Mouse (Mus musculus) spleen, postnatal 14 days (tissue): ENCODE results near the gene Lmtk3.
A peak's percentile ranks its signal among the peaks of the same experiment; 100 is the strongest.

ENCODE experiments used
- DNase-seq, 2 experiments: peaks; one replicate each; pipeline ENCODE4 v3.0.0; 2021 to 2022; ENCODE audit warnings: low spot score in 2 of 2

Lmtk3 gene

GRCm38 (mm10) chr7:45809276-45810075, 25.9 kb downstream of the Lmtk3 start:
- DNase-seq = no peak

DNA sequence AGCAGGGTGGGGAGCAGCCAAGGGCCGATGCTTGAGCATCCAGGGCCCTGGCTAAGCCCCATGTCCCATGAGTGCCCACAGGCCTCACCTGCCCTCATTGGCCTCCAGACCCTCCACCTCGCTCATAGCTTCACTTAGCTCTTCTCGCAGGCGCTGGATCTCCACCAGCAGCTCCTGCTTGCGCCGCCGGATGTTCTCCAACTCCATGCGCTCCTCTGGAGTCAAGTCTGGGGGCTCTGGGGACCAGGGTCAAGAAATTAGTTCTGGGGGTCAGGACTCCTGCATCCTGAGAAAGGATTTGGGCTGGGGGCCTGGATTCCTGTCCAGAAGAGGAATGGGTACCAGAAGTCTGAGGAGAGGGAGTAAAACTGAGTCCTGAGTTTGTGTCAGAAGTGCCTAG, 29.4 kb downstream of the Lmtk3 start:
- no peak for DNase-seq

DNA sequence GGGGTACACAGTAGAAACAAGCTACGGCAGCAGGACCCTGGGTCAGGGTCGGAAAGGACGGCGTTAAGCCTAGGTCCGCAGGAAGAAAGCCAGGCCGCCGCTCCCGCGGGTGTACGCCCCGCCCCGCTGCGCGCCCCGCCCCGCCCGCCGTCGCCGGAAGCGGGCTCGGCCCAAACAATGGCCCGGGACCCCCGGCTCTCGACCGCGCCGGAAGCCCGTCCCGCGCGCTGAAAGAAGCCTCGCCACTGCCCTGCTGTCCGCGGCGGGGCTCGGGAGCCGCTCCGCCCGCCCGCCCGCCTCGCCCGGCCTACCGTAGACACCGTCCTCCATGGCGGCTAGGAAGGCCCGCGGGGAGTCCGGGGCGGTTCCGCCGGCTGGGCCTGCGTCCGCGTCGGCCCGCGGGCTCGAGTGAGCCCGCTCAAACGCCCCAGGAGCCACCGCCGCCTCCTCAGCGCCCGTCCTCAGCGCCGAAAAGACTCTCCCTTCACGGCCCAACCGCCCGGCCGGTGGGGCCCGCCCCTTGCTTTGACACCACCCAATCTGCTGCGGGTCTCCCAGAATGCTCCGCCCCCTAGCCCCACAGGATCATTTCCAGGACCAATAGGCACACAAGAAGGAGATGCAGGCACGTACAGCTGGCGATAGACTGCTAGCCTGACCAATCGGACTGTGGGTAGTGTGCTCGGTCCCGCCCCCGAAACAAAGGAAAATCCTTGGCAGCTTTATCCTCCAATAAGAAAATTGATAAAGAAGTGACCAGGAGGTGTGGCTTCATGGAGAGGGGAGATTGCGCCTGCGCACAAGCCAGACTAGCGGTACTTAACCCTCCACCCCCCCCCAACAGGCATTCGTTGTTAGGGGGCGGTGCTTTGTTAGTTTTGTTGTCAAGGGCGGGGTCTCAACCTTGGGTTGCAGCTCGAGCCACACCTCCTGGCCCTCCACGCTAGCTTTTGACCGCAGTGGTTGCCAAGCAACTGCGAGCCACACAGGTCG, 30.5 kb downstream of the Lmtk3 start, which contains the start of gene Cyth2:
Gene Cyth2, minus strand, starts transcription at position 795 of the 993 bp plus-strand sequence.
- peak; percentile 95 to 99 for DNase-seq

DNA sequence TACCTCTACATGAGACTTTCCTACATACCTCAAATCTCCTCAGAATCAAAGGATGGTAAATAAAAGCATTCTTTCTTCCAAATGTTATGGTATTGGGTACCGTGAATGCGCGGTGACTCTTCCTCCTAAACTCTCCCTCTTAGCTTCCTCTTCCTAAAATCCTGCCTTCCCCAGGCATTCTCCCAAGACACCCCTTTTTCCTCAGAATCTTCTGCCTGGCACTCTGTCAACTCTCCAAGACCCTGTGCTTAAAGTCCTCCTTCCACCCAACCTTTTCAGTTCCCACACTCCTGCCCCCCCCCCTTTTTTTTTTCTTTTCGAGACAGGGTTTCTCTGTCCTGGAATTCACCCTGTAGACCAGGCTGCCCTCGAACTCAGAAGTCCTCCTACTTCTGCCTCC, 31.3 kb downstream of the Lmtk3 start:
- DNase-seq = no peak

DNA sequence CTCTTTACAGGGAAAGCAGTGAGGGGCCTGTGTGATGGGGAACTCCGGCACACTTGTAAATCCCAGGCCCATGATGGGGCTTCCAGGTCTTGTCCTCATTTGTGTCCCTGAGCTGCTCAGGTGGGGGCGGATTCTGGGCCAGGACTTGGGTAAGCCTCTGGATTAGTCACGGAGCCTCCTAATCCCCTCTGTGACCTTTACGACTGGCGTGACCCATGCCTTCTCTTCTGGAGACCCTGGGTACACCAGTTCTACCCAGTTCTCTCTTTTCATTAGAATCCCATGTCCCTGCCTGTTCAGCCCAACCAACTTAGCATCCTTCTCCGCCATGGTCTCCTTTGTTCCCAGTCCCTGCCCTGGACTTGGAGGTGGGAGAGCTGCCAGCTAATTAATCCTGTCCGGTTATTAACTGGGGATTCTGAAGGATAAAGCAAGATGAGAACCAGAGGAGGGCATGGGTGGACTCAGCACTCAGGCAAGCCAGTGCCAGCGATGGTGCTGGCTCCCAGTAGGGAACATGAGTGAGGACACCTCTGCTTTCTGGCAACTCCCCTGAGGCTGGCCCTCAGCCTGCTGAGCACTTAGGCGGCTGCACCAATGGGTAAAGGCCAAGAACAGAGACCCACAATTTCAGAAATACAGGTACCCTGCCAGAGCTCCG, 31.9 kb downstream of the Lmtk3 start:
- no peak for DNase-seq

GRCm38 (mm10) chr7:45815984-45816351, 32.4 kb downstream of the Lmtk3 start:
- DNase-seq = no peak

- DNase-seq = no peak
Observed at GRCm38 (mm10) chr7:45819843-45820242, 36.3 kb downstream of the Lmtk3 start.

- no peak for DNase-seq
Observed at GRCm38 (mm10) chr7:45820913-45821312, 37.4 kb downstream of the Lmtk3 start.

DNA sequence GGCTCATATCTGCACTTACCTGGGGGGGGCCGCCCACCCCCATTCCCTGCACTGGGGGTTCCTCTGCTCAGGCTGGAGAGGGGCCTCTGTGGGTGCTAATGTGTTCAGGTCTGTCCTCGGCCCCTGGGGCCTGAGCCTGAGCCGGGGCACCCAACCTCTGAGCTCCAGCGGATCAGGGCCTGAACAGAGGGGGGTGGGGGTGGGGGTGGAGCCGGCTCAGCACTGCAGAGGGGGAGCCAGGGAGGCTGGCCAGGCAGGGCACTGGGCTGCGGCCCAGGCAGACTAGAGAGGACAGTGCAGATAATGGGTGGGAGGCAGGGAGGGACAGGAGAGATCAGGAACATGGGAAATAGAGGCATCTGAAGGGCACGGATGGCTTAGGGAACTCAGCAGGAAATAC, 41.1 kb downstream of the Lmtk3 start, which contains the start of gene Kcnj14:
Gene Kcnj14, minus strand, starts transcription at position 185 of the 400 bp plus-strand sequence.
- DNase-seq = no peak

DNA sequence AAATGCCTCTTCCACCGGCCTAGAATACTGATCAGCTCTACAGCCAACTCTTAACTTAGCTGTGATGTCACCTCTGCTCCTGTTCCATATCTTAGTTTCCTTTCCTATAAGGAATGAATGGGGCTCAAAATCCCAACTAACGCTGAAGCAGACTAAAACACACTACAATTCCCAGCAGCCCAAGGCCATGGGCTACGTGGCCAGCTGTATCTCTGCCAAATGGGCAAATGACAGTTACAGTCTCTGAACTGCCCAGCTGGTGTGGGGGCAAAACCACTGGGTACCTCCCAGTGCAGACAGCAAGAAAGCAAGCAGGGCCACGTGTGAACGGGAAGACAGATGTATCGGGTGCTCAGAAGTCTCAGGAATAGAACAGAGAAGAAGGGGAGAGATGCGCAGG, 43.1 kb downstream of the Lmtk3 start:
- DNase-seq = no peak

DNA sequence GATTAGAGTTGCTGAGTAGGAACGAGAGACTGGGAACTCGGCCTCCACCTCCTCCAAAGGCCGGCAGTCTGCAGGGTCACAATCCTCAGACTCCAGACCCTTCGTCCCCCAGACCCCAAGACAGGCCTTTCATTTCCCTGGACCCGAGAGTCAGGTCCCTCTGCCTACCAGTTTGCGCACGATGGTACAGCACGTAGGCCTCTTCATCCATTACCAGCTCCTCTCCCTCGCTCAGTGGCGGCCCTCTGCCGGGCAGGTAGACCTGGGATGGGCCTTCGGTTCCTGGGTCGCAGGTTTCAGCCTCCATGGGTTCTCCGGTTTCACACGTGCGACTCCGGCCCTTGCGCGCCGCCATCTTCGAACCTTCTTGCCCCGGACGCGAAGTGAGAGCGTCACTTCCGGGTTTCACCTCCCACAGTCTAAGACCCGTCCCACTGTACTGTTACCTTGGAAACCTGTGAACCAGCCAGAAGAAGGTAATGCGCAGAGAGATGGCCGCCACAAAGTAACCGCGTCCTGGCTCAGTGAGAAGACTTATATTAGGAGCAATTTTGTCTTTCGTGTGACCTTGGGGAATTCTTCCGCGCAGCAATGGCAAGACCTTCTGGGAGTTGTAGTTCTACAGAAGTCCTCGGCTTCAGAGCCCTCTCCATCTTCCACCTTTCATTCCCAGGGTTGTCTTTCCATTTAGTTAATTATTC, 47.0 kb downstream of the Lmtk3 start, which contains the start of gene Grwd1:
Gene Grwd1, minus strand, starts transcription at position 518 of the 701 bp plus-strand sequence.
- peak; percentile 51 to 68 for DNase-seq

DNA sequence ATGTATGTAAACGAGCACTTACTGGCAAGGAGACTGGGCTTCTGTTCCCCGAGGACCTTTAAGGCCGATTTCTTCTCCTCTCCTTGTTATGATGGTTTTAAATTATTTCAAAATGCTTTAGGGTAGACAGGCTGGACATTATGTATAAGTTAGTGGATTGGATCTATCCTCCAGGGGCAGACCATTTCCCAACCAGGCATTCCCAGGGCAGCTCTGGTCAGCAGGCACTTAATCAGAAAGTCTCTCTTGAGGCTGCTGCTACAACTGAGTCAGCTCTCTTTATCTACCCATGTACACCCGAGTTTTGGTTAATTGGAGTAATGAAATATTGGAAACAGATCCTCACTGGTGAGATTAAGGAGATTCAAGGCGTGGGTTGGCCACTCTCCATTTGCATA, 47.6 kb downstream of the Lmtk3 start:
- DNase-seq = no peak

GRCm38 (mm10) chr7:45832428-45832827, 48.9 kb downstream of the Lmtk3 start:
- no peak for DNase-seq

- DNase-seq = no peak
Observed at GRCm38 (mm10) chr7:45833148-45833790, 49.7 kb downstream of the Lmtk3 start.

- no peak for DNase-seq
Observed at GRCm38 (mm10) chr7:45833924-45834323, 50.4 kb downstream of the Lmtk3 start.

DNA sequence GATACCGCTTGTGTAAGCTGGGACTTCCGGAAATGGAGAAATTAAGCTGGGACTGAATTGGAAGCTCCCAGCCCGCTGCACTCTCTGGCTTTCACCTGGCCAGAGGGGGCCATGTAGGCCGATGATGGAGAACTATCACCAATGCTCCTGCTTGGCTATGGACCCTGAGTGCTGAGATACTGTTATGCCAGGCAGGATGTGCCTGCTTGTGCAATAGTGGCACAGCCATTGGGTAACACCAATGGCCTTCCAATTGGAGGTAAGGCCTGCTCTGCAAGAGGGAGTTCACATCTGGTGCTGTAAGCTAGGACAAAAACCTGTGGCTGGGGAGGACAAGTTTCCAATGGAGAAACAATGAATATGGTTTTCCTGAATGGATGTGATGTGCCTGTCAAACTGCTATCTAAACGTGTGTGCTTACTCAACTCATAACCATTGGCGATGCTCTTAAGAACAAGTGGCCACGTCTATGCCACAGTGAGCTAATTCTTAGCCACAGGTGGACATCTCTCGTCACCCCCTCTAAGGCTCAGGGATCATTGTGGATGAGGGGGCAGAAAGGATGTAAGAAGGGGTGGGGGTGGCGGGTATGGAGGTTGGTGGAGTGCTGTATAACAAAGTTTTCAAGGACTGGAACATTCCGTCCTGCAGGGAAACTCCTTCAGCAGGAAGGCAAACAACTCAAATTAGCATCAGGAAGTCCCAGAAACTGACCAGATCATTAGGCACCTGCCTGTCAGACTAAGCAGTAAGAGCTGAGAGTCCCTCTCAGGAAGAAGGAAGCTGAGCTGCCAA, 59.6 kb downstream of the Lmtk3 start:
- no peak for DNase-seq

- DNase-seq = no peak
Observed at GRCm38 (mm10) chr7:45848447-45849027, 65.0 kb downstream of the Lmtk3 start.

DNA sequence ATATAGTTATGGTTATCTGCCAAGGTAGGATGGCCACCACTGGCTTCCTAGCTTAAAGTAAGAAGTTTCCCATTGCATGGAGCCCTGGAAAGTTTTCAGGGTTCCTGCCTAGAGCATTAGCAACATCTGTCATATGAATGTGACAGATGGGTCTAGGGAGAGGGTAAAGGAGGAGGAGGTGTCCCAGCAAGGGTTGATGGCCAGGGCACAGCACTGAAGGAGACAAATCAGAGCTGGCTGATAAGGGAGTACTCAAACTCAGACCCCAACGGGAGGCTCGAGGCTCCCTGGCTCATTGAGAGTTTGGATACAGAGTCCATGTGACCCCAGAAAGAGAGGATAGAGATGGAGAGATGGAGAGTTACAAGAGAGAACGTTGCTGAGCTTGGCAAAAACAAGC, 67.1 kb downstream of the Lmtk3 start:
- DNase-seq = no peak

GRCm38 (mm10) chr7:45853089-45853488, 69.6 kb downstream of the Lmtk3 start:
- DNase-seq = no peak
